Mouse (Mus musculus): Measurements from ENCODE around the gene Nfia.

The Nfia gene

DNA sequence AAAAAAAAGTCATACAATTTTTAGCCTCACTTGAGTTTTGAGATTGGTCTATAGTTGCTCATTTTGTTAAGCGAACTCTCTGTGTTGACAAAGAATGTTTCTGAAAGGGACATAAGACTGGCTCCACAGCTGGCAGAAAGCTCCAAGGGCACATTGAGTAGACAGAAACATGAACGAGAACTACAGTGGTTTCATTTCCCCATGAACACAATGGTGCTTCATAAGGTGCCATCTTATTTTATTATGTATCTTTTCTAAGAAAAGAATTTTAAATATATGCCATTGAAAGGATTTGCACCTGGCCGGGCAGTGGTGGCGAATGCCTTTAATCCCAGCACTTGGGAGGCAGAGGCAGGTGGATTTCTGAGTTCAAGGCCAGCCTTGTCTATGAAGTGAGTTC lies 337.4 kb downstream of the Nfia start:
- intact Hi-C loops (cut with DNase I), result loop anchor here (2.0 to 10.0 kb wide), 3 partner anchors 93 to 545 kb away; no protein-coding TSS in a partner anchor

DNA sequence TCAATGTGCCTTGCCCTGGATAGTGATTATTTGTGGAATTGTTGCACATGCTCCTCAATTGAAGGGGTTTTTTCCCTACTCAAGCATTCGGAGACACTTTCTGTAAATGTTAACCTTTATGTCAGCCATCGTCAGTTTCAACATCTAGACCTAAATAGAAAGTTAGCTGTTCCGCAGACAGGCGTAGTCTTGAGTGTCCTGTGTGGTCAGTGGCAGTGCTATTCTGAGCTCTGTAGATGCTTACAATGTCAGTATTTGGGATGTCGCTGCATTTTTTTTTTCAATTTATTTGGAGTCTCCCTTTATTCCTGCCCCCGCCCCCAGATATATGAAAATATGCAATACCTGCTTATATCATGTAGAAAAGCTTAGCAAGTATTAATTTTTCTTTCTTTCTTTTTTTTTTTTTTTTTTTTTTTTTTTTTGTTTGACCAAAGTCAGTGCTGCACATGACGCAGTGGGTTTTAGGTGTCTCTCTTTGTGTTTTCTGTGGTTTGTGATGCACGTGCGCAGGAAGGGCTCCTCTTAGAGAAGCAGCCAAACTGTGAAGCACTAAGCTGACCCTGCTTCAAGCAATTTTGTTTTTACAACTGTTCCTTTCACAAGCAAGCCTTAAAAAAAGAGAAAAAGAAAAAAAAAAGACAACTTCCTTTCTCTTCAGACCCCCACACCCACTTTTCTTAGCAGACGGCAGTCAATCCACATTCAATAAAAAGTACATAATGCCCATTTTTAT lies 340.9 kb downstream of the Nfia start:
- intact Hi-C loops (cut with DNase I), result no loop called here

GRCm38 (mm10) chr4:98114966-98115365 lies 342.4 kb downstream of the Nfia start:
- intact Hi-C loops (cut with DNase I), result no loop called here

DNA sequence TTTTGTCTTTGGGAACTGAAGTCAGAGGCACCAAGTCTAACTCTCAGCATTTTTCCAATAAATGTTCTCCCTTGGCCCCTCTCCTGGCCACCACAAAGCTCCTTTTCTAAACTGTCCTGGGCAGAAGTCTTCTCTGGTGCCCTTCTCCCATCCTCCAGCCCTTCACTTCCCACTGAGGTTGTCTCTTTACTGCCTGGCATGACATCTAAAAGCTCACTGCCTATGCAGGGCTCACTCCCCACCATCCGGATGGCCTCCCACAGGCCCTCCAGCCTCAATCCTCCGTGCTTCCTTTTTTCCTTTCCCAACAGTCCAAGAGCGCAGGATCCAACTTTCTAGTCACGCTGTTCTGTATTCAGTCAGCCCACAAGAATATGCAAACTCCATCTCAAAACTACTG lies 342.9 kb downstream of the Nfia start:
- intact Hi-C loops (cut with DNase I), result no loop called here

DNA sequence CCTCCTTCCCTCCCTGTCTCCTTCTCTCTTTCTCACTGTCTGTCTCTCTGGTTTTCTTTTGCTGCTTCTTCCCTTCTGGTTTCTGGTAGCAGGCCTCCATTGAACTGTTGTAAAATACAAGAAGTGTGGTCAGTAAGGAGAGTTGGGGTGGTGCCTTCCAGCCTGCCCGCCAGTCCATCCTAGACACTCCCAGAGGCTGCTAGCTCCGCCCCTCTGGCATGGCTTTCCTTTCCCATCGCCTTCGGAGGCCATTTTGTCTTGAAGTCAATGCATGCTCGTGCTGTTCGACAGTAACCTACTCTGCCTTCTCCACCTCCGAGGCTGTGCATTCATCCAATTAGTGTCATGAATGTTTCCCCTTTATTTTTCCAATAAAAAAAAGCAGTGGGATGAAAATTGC lies 343.5 kb downstream of the Nfia start:
- intact Hi-C loops (cut with DNase I), result no loop called here

DNA sequence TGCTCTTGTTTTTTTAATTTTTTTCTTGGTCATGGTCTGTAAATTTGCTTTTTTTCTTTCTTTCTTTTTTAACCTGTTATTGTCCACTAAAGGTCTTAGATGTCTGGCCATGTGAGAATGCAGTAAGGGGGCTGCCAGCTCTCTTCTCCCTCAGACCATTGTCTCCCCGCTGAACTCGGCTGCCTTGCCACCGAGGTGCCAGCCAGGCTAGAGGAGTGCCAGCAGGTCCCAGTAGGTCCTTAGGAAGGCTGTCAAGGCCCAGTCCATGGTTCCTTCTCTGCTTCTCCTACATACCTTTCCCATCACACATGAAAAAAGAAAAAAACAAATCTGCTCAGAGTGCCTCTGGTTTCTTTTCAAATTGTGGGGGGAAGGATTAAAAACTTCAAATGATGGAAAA lies 345.6 kb downstream of the Nfia start:
- intact Hi-C loops (cut with DNase I), result no loop called here

GRCm38 (mm10) chr4:98118761-98119675 lies 346.5 kb downstream of the Nfia start:
- intact Hi-C loops (cut with DNase I), result no loop called here

GRCm38 (mm10) chr4:98119949-98120531 lies 347.5 kb downstream of the Nfia start:
- intact Hi-C loops (cut with DNase I), result loop anchor here (10.0 kb wide), 1 partner anchor 205 kb away; no protein-coding TSS in a partner anchor

- intact Hi-C loops (cut with DNase I), result loop anchor here (10.0 kb wide), 1 partner anchor 204 kb away; no protein-coding TSS in a partner anchor
Observed at GRCm38 (mm10) chr4:98120706-98121340, 348.3 kb downstream of the Nfia start.

- intact Hi-C loops (cut with DNase I), result loop anchor here (10.0 kb wide), 1 partner anchor 199 kb away; no protein-coding TSS in a partner anchor
Observed at GRCm38 (mm10) chr4:98126003-98126677, 353.6 kb downstream of the Nfia start.

GRCm38 (mm10) chr4:98130798-98131197 lies 358.3 kb downstream of the Nfia start:
- intact Hi-C loops (cut with DNase I), result no loop called here

DNA sequence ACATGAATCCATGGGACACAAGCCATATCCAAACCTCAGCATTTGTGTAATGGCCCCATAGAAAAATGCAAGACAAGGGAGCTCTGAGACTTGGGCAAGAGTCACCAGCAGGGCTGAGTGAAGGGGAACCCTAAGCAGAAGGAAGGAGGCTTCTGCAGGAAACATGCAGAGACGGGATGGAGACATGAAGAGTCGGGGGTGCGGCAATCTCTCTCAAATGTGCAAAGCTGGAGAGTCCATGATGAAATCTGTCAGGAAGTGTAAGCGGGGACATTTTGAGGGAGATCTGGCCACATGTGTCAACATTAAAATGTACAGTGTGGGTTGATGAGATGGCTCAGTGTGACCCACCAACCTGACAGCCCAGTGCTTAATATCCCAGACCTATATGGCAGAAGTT lies 361.5 kb downstream of the Nfia start:
- intact Hi-C loops (cut with DNase I), result no loop called here

DNA sequence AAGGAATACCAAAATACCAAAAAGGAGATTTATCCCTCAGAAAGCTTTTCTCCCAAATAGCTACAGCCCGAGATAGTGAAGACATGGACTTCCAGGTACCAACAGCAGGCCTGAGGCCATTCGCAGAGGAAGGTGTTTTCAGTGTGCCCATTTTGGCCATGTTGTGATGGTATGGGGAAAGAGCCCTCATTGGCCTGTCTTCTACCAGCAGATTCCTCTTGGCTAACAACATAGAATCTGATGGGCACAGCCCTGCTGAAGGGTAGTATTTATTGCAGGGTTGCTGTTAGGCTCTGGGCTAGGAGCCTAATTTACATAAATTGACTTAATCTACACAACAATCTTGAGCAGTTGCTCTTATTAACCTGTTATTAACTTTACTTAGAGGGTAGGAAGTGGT lies 363.5 kb downstream of the Nfia start:
- intact Hi-C loops (cut with DNase I), result no loop called here

GRCm38 (mm10) chr4:98142879-98143436 lies 370.4 kb downstream of the Nfia start:
- intact Hi-C loops (cut with DNase I), result no loop called here

DNA sequence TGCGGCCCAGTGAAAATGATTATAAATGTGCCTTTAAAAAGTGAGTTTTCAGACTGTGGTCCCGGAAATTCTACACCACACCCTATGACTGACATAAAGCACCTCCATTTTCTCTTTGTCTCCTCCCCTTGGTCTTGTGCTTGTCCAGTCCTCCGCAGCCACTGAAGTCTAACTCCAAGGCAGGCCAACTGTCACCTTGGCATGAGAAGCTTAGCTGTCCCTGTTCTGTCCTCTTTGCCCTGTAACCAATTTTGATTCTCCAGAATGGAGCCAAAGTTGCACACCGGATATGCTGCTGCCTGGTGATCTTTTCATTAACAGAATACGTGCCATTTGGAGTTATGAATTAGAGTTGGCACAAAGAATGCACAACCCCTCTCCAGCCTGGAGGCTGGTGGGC lies 378.0 kb downstream of the Nfia start:
- intact Hi-C loops (cut with DNase I), result no loop called here

- intact Hi-C loops (cut with DNase I), result no loop called here
Observed at GRCm38 (mm10) chr4:98157921-98158320, 385.4 kb downstream of the Nfia start.

GRCm38 (mm10) chr4:98166379-98166778 lies 393.8 kb downstream of the Nfia start:
- intact Hi-C loops (cut with DNase I), result no loop called here

Data from adrenal gland (tissue).